Mouse (Mus musculus) gastrocnemius, postnatal 4 days (tissue): ENCODE data around the gene Hdac11. TPM values are rescaled to one million over a fixed set of nuclear protein-coding genes. Genes with fewer than 3 reads are reported as not detected.

Experiments used
- total RNA-seq, 2 experiments: library from RNA; stranded (reverse); gene quantifications; 2 replicates each; pipeline ENCODE4 v1.2.3; 2021

Gene Hdac11
- total RNA-seq, 2 experiments from 2014 or later = 25.0 to 25.1 TPM

Other genes with a start within 250 kb of the Hdac11 start
- 100 to 1,000 TPM in 1 of 2 experiments, 10 to 100 TPM in 1; 84.0 to 106 TPM for gene Iqsec1, start 168.0 kb upstream of the Hdac11 start, total RNA-seq
- 10 to 100 TPM; 29.9 to 34.0 TPM for gene Nup210, start 39.8 kb upstream of the Hdac11 start, total RNA-seq
- 100 to 1,000 TPM; 115 to 127 TPM for gene Fbln2, start 55.8 kb downstream of the Hdac11 start, total RNA-seq